Mouse (Mus musculus) liver, embryonic 15.5 days (tissue): ENCODE measurements around the gene Tll1. TPM values are rescaled to one million over a fixed set of nuclear protein-coding genes. Genes with fewer than 3 reads are reported as not detected.

Source experiments
- ATAC-seq: fragments of 200-750 bp; cut with Nextera tagmentation; 2 replicates; pipeline ENCODE4 v1.8.0; 2017; ENCODE audit warnings: moderate number of reproducible peaks, mild to moderate bottlenecking, moderate library complexity; ENCODE audit not compliant: insufficient read depth
- H3K27ac ChIP-seq: fragments of 300-500 bp; sonication (generic); replicated peaks from 2 replicates; pipeline ENCODE4 v1.5.1; 2015; ENCODE audit warnings: mild to moderate bottlenecking, inconsistent platforms
- H3K27me3 ChIP-seq: fragments of 300-500 bp; sonication (generic); 2 replicates; pipeline ENCODE4 v1.6.1; 2015; ENCODE audit warnings: mild to moderate bottlenecking, inconsistent platforms
- H3K36me3 ChIP-seq: fragments of 300-500 bp; sonication (generic); replicated peaks from 2 replicates; pipeline ENCODE4 v1.6.1; 2015; ENCODE audit warnings: moderate library complexity, mild to moderate bottlenecking, inconsistent platforms
- H3K4me1 ChIP-seq: fragments of 300-500 bp; sonication (generic); replicated peaks from 2 replicates; pipeline ENCODE4 v1.6.1; 2015; ENCODE audit warnings: inconsistent platforms
- H3K4me2 ChIP-seq: fragments of 300-500 bp; sonication (generic); 2 replicates; pipeline ENCODE4 v1.6.1; 2015; ENCODE audit warnings: moderate library complexity, mild to moderate bottlenecking, inconsistent platforms
- H3K4me3 ChIP-seq: fragments of 300-500 bp; sonication (generic); replicated peaks from 2 replicates; pipeline ENCODE4 v1.5.1; 2015; ENCODE audit warnings: mild to moderate bottlenecking, inconsistent platforms
- H3K9ac ChIP-seq: fragments of 300-500 bp; sonication (generic); 2 replicates; pipeline ENCODE4 v1.6.1; 2015; ENCODE audit warnings: moderate library complexity, mild to moderate bottlenecking, inconsistent platforms
- H3K9me3 ChIP-seq: fragments of 300-500 bp; sonication (generic); replicated peaks from 2 replicates; pipeline ENCODE4 v1.6.1; 2016; ENCODE audit warnings: inconsistent platforms
- WGBS: fragments of 180-500 bp; shearing (Covaris S2); methylation state at CpG from one replicate; pipeline ENCODE4 v1.1.7; 2015; ENCODE audit warnings: mixed read lengths; ENCODE audit not compliant: insufficient replicate concordance; 5-methylcytosine and 5-hydroxymethylcytosine counted together
- polyA plus RNA-seq: library from polyadenylated mRNA; unstranded; fragments of >200 nt; fragmentation: Nextera tagmentation; extraction: Ambion mirVana; gene quantifications from 2 replicates; pipeline ENCODE4 v1.2.1, GENCODE M21; 2015

The Tll1 gene
- polyA plus RNA-seq, 1 experiment from 2014 or later: 0.02 TPM

DNA sequence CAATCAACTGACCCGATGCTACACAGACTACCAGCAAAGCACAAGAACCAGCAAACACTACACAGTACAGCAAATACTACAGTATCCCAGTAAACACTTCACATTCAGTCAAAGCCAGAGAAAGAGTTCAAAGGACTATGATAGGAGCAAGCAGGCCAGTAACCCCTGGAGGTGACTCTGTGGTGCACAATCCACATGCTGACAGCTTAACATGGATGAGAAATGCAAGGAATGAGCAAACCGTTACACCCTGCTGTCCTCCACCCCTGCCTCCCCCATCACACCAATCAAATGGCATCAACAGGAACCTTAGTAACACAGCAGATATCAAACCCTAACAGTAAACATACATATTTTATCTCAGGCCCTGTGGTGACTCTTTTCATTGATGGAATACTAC lies 7.7 kb downstream of the Tll1 start:
- Histone ChIP-seq H3K9ac (no peak overlapping the region), H3K36me3 (no peaks in the 10 kb centered on the region), H3K27me3 (0 out of 2 replicates have a peak, but pooled peaks cover 3% of the 10 kb centered on the region), H3K4me1 (no peaks in the 10 kb centered on the region), H3K9me3 (no peaks in the 10 kb centered on the region), H3K4me3 (no peak overlapping the region), H3K4me2 (no peak overlapping the region), H3K27ac (no peak overlapping the region)
- WGBS: 79% methylated on average over 2 of the region's 2 CpGs
- ATAC-seq: no peak

DNA sequence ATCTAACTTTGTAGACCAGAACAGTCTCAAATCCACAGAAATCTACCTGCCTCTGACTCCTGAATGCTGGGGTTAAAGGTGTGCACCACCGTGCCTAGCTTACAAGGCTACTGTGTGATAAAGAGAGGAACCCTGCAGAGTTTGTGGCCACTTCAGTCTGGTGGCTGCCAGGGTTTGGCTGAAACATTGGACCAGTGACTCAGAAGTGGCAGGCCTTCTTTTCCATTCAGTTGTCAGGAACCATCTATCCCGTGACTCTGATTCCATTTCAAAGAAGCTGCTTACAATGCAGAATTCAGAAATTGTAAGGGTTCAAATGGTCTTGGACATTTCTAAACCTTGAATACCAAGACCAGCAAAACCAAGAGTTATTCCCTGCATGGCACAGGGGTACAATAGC lies 12.7 kb downstream of the Tll1 start:
- Histone ChIP-seq H3K27me3 (no peaks in the 10 kb centered on the region), H3K4me2 (no peak overlapping the region), H3K36me3 (no peaks in the 10 kb centered on the region), H3K9ac (no peak overlapping the region), H3K4me3 (no peak overlapping the region), H3K27ac (no peak overlapping the region), H3K9me3 (no peaks in the 10 kb centered on the region), H3K4me1 (no peaks in the 10 kb centered on the region)
- ATAC-seq: no peak
- WGBS: 55% methylated on average over 2 of the region's 2 CpGs

DNA sequence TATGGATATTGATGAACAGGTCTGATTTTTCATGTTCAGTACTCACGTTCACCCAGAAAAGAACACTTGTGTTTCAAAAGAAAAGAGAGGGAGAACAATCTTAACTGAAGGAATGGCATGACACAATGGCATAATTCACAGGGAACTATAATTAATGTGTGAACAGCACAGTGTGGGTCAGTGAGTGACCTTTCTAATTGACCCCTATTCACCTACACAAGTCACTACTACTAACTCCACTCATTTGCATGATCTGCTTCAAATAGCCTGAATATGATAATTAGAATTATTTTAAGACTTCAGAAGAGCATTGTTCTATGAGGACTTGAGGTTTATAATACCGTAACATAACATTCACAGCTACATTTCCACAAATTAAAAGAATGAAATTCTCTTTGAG lies 18.2 kb downstream of the Tll1 start:
- H3K27ac ChIP-seq: no peak overlapping the region
- ATAC-seq: no peak
- H3K9me3 ChIP-seq: no peaks in the 10 kb centered on the region
- 61% methylated on average over 2 of the region's 2 CpGs for WGBS
- H3K27me3 ChIP-seq: no peaks in the 10 kb centered on the region
- H3K4me2 ChIP-seq: no peak overlapping the region
- no peaks in the 10 kb centered on the region for H3K4me1 ChIP-seq
- no peaks in the 10 kb centered on the region for H3K36me3 ChIP-seq
- H3K4me3 ChIP-seq: no peak overlapping the region
- no peak overlapping the region for H3K9ac ChIP-seq

DNA sequence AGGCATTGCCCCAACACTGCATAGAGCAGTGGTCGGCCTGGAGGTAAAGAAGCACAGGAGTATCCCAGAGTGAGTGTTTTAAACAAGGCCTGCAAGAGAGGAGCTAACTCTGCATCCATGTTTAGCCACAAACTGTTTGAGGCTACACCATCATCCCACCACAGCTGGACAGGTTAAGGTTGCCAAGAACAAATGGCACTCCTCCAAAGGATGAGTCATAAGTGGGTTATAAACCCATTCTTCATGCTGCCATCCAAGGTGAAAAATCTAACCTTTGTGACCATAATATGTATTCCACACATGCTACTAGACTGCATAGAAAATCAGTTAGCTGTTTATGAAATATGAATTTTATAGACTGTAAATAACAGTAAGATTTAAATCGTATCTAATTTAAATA lies 29.1 kb downstream of the Tll1 start:
- H3K4me2 ChIP-seq: no peak overlapping the region
- H3K9ac ChIP-seq: no peak overlapping the region
- no peaks in the 10 kb centered on the region for H3K27me3 ChIP-seq
- no peaks in the 10 kb centered on the region for H3K9me3 ChIP-seq
- no peaks in the 10 kb centered on the region for H3K36me3 ChIP-seq
- no peak for ATAC-seq
- 69% methylated on average over 2 of the region's 2 CpGs for WGBS
- no peak overlapping the region for H3K27ac ChIP-seq
- H3K4me3 ChIP-seq: no peak overlapping the region
- no peaks in the 10 kb centered on the region for H3K4me1 ChIP-seq

DNA sequence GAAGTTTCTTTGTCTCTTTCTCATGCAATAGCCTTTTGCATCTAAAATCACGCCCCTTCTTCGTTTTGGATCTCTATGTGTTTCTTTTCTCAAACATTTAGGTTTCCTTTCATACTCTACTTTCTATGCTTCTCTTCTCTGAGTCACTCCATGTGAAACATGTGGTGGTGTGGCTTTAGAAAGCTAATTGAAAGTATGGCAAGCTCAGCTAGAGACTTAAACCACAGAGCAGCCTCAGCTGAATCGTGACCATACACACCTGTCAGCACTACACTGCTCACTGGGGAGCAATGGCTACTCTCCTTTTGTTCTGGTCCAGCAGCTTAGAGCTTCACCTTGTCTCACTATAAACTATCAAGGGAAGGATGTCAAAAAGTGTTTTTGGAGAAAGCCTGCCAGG lies 31.2 kb downstream of the Tll1 start:
- Histone ChIP-seq H3K27me3 (no peaks in the 10 kb centered on the region), H3K27ac (no peak overlapping the region), H3K9me3 (no peaks in the 10 kb centered on the region), H3K4me3 (no peak overlapping the region), H3K36me3 (no peaks in the 10 kb centered on the region), H3K4me2 (no peak overlapping the region), H3K4me1 (no peaks in the 10 kb centered on the region), H3K9ac (no peak overlapping the region)
- no peak for ATAC-seq
- whole genome bisulfite sequencing: 59% methylated on average over 3 of the region's 3 CpGs

DNA sequence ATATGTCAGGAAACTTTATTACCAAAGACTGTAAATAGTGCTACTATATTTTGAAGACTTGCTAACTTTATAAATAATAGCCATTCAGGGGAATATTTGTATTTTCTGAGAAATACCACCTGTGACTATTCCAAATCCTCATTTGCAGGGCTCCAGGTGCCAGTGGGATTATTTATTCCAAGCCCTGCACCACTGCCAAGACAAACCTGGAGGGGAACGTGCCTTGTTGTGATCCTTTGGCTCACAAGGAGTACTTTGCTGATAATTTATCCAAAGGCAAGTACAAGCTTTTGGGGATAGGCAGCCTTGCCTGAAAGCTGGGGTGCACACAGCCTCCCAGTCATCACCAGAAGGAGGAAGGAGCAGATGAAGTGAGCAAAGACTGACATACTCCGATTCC lies 32.3 kb downstream of the Tll1 start:
- H3K27ac ChIP-seq: no peak overlapping the region
- no peaks in the 10 kb centered on the region for H3K4me1 ChIP-seq
- no peak for ATAC-seq
- WGBS: 59% methylated on average over 2 of the region's 2 CpGs
- no peak overlapping the region for H3K4me3 ChIP-seq
- no peaks in the 10 kb centered on the region for H3K27me3 ChIP-seq
- no peaks in the 10 kb centered on the region for H3K9me3 ChIP-seq
- H3K36me3 ChIP-seq: no peaks in the 10 kb centered on the region
- no peak overlapping the region for H3K4me2 ChIP-seq
- H3K9ac ChIP-seq: no peak overlapping the region

DNA sequence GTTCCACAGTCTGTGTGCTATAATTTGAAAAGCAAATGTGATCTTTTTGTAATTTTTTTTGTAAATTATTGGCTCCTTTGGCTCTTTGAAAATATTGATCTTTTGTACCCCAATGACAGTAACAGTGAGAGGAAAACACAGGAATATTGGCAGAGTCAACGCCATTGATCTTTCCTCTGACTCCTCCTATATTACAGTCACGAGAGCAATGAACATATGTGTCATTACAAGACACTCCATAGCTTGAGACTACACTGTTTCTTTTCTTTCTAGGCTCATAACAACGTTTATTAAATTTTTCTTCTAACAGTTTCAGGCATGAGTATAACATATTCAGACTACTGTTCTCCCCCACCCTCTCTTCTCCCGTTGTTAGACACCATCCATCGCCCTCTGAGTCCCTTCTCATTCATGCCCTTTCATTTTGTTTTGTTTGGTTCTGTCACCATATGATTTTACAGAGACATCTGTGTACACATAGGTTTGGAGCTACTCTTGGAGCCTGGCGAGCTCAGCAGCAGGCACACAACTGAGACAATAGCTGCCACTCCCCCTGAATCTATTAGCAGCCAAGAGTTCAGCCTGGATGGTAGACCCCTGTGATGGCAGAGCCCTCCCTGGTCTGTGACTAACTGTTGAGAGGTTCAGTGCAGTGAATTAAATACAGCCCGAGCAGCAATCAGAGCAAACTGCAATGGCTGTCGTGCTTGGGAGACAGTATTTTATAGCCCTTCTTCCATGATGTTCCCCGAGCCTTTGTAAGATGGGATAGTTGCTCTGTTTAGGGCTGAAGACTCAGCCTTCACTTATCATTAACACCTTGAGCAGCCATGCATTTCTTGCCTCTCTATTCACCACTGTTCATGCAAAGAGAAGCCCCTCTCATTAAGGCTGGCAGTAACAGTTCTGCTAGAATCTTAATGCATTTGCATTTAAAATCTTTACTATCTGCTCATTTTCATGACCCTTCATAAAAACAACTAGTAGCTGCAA lies 52.9 kb downstream of the Tll1 start:
- WGBS: 60% methylated on average over 9 of the region's 9 CpGs

DNA sequence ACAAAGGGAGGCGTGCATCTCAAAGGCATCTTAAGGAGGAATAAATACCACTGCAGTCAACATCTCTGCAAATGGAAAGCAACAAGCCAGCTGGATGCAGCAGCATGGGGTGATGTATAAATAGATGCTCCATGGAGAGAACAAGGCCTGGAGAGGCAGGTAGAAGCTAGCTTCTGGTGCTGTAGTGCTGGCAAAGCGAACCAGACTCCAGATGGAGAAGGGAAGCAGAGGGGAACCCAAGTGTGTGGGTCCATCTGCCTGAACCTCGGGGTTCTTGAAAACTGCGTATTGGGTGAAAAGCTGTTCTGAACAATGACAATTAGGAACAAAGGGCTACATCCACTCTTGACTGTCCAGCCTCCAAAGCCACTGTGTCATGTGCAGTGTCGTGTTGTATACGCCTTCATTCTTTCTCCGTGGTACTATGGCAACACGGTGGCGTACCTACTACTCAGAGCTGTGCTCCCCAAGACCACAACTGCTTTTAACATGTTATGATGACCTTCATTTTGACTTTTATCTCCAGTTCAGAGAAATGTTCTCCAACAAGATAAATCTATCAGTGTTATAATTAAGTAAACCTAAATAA lies 53.8 kb downstream of the Tll1 start:
- 69% methylated on average over 9 of the region's 9 CpGs for WGBS

More for the DNA sequence above, 52.9 kb downstream of the Tll1 start:
- H3K4me2 ChIP-seq: no peak overlapping the region
- no peaks in the 10 kb centered on the region for H3K36me3 ChIP-seq
- H3K27ac ChIP-seq: no peak overlapping the region
- H3K4me1 ChIP-seq: no peaks in the 10 kb centered on the region
- no peak for ATAC-seq
- no peaks in the 10 kb centered on the region for H3K9me3 ChIP-seq
- no peak overlapping the region for H3K9ac ChIP-seq
- H3K4me3 ChIP-seq: no peak overlapping the region
- no peaks in the 10 kb centered on the region for H3K27me3 ChIP-seq

DNA sequence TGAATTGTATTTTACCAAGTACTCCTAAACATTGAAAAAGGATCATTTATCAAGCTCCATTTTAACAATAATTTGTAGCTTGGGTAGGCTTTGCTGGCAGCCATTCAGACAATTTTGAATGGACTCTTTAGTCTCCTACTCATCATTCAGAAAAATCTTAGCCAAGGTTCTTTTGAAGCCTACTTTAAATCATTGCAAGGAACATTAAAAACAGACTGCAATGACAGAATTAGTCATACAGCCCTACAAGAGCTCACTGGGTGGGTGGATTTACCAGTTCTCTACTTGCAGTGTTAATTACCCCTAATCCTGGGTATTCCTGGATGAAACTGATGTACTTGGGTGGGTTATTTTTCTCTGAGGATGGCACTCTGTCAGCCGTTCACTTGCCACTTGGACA lies 69.5 kb downstream of the Tll1 start:
- no peak overlapping the region for H3K9ac ChIP-seq
- H3K27me3 ChIP-seq: no peaks in the 10 kb centered on the region
- no peaks in the 10 kb centered on the region for H3K36me3 ChIP-seq
- 61% methylated on average over 1 of the region's 1 CpGs for WGBS
- H3K4me2 ChIP-seq: no peak overlapping the region
- ATAC-seq: no peak
- no peak overlapping the region for H3K27ac ChIP-seq
- no peaks in the 10 kb centered on the region for H3K4me1 ChIP-seq
- no peaks in the 10 kb centered on the region for H3K9me3 ChIP-seq
- no peak overlapping the region for H3K4me3 ChIP-seq

More for the DNA sequence above, 53.8 kb downstream of the Tll1 start:
- no peak for ATAC-seq
- no peaks in the 10 kb centered on the region for H3K27me3 ChIP-seq
- H3K4me3 ChIP-seq: no peak overlapping the region
- H3K36me3 ChIP-seq: no peaks in the 10 kb centered on the region
- H3K9ac ChIP-seq: no peak overlapping the region
- no peak overlapping the region for H3K4me2 ChIP-seq
- no peaks in the 10 kb centered on the region for H3K9me3 ChIP-seq
- H3K27ac ChIP-seq: no peak overlapping the region
- H3K4me1 ChIP-seq: no peaks in the 10 kb centered on the region

DNA sequence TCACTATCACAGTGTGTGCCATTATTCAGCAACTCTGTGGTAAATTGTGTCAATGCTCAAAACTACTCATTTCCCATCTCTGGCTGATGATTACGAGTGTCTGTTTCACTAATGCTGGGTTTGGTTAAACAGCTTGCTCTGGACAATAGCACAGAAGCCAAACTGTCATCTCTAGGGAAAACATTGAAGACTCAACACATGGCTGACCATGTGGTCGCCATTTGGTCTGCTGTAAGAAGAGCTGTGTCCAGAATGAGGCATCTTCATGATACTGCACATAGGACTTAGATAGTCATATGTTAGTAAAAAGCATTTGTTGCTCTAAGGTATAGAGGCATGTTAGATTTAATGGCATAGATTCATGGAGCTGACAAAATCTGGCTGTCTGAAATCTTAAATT lies 98.9 kb downstream of the Tll1 start:
- no peaks in the 10 kb centered on the region for H3K4me1 ChIP-seq
- H3K9me3 ChIP-seq: no peaks in the 10 kb centered on the region
- H3K27ac ChIP-seq: no peak overlapping the region
- no peak overlapping the region for H3K9ac ChIP-seq
- no peak overlapping the region for H3K4me3 ChIP-seq
- WGBS: 54% methylated on average over 2 of the region's 2 CpGs
- no peak for ATAC-seq
- no peaks in the 10 kb centered on the region for H3K36me3 ChIP-seq
- no peaks in the 10 kb centered on the region for H3K27me3 ChIP-seq
- no peak overlapping the region for H3K4me2 ChIP-seq

DNA sequence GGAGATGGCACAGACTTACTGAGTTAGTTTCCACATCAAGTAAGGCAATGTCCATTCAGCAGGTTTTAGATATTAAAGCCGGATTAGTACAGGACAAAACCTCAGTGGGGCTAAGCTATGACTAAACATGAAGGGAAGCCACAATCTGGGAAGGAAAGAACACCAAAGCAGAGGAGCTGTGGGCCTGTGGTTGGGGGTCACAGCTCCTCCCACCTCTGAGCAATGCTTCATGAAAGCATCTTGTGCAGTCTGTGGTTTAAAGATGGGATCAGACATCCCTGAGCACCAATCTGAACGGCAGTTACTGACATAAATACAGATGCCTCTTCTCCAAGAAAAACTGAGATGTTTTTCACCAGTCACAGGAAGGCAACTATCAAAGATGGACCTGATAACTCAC lies 132.7 kb downstream of the Tll1 start:
- Histone ChIP-seq H3K4me2 (no peak overlapping the region), H3K27ac (no peak overlapping the region), H3K27me3 (no peaks in the 10 kb centered on the region), H3K36me3 (no peaks in the 10 kb centered on the region), H3K9me3 (no peaks in the 10 kb centered on the region), H3K4me1 (no peaks in the 10 kb centered on the region), H3K9ac (no peak overlapping the region), H3K4me3 (no peak overlapping the region)
- WGBS: 47% methylated on average over 2 of the region's 2 CpGs
- ATAC-seq: no peak
